Mouse (Mus musculus) heart, embryonic 15.5 days (tissue): Measurements from ENCODE around the gene Rbp1. TPM values are rescaled to one million over a fixed set of nuclear protein-coding genes. Genes with fewer than 3 reads are reported as not detected.

ENCODE experiments used
- ATAC-seq: fragments of 200-750 bp; cut with Nextera tagmentation; replicated peaks from 2 replicates; pipeline ENCODE4 v1.8.0; 2017; ENCODE audit warnings: low read depth, moderate TSS enrichment; ENCODE audit not compliant: insufficient number of reproducible peaks, insufficient read depth, low FRiP score
- H3K27ac ChIP-seq: fragments of 300-500 bp; sonication (generic); 2 replicates; pipeline ENCODE4 v1.5.1; 2015; ENCODE audit warnings: mild to moderate bottlenecking, inconsistent platforms
- H3K27me3 ChIP-seq: fragments of 300-500 bp; sonication (generic); 2 replicates; pipeline ENCODE4 v1.6.1; 2015; ENCODE audit warnings: inconsistent platforms
- H3K36me3 ChIP-seq: fragments of 300-500 bp; sonication (generic); 2 replicates; pipeline ENCODE4 v1.6.1; 2015; ENCODE audit warnings: mild to moderate bottlenecking, inconsistent platforms
- H3K4me1 ChIP-seq: fragments of 300-500 bp; sonication (generic); replicated peaks from 2 replicates; pipeline ENCODE4 v1.6.1; 2015; ENCODE audit warnings: inconsistent platforms
- H3K4me2 ChIP-seq: fragments of 300-500 bp; sonication (generic); 2 replicates; pipeline ENCODE4 v1.6.1; 2015; ENCODE audit warnings: inconsistent platforms, mild to moderate bottlenecking, moderate library complexity
- H3K4me3 ChIP-seq: fragments of 300-500 bp; sonication (generic); 2 replicates; pipeline ENCODE4 v1.5.1; 2015; ENCODE audit warnings: mild to moderate bottlenecking, inconsistent platforms
- H3K9ac ChIP-seq: fragments of 300-500 bp; sonication (generic); 2 replicates; pipeline ENCODE4 v1.6.1; 2015; ENCODE audit warnings: mild to moderate bottlenecking, inconsistent platforms
- H3K9me3 ChIP-seq: fragments of 300-500 bp; sonication (generic); replicated peaks from 2 replicates; pipeline ENCODE4 v1.6.1; 2016; ENCODE audit warnings: inconsistent platforms
- WGBS: fragments of 180-500 bp; shearing (Covaris S2); methylation state at CpG from one replicate; pipeline ENCODE4 v1.1.7; 2015; ENCODE audit warnings: mixed read lengths; 5-methylcytosine and 5-hydroxymethylcytosine counted together
- polyA plus RNA-seq: library from polyadenylated mRNA; unstranded; fragments of >200 nt; fragmentation: Nextera tagmentation; extraction: Ambion mirVana; gene quantifications from 2 replicates; pipeline ENCODE4 v1.2.1, GENCODE M21; 2015

Gene Rbp1
- polyA plus RNA-seq, 1 experiment from 2014 or later, result 53.7 TPM

- H3K4me1 ChIP-seq, result no peaks in the 10 kb centered on the region
- H3K4me3 ChIP-seq, result no peak overlapping the region
- H3K27ac ChIP-seq, result no peak overlapping the region
- H3K9ac ChIP-seq, result no peak overlapping the region
- 72% methylated on average over 13 of the region's 13 CpGs for WGBS
- no peaks in the 10 kb centered on the region for H3K27me3 ChIP-seq
- no peak for ATAC-seq
- no peak overlapping the region for H3K4me2 ChIP-seq
- no peaks in the 10 kb centered on the region for H3K36me3 ChIP-seq
- no peaks in the 10 kb centered on the region for H3K9me3 ChIP-seq
Observed at GRCm38 (mm10) chr9:98400185-98400894, 22.4 kb upstream of the Rbp1 start.

- ATAC-seq, result no peak
- Histone ChIP-seq H3K9me3 (no peaks in the 10 kb centered on the region), H3K4me3 (no peak overlapping the region), H3K36me3 (no peaks in the 10 kb centered on the region), H3K27me3 (no peaks in the 10 kb centered on the region), H3K4me2 (no peak overlapping the region), H3K4me1 (no peaks in the 10 kb centered on the region), H3K9ac (no peak overlapping the region), H3K27ac (no peak overlapping the region)
- WGBS, result 73% methylated on average over 5 of the region's 5 CpGs
Observed at GRCm38 (mm10) chr9:98401611-98402010, 21.1 kb upstream of the Rbp1 start.

GRCm38 (mm10) chr9:98407771-98408170, 15.0 kb upstream of the Rbp1 start:
- ATAC-seq, result no peak
- Histone ChIP-seq H3K27me3 (no peaks in the 10 kb centered on the region), H3K4me3 (no peak overlapping the region), H3K4me1 (no peaks in the 10 kb centered on the region), H3K27ac (no peak overlapping the region), H3K4me2 (no peak overlapping the region), H3K36me3 (no peaks in the 10 kb centered on the region), H3K9ac (no peak overlapping the region), H3K9me3 (no peaks in the 10 kb centered on the region)
- WGBS, result 77% methylated on average over 12 of the region's 12 CpGs

- WGBS, result 32% methylated on average over 3 of the region's 3 CpGs
- no peak overlapping the region for H3K4me3 ChIP-seq
- no peak overlapping the region for H3K4me2 ChIP-seq
- no peaks in the 10 kb centered on the region for H3K4me1 ChIP-seq
- no peaks in the 10 kb centered on the region for H3K9me3 ChIP-seq
- ATAC-seq, result no peak
- no peaks in the 10 kb centered on the region for H3K27me3 ChIP-seq
- H3K36me3 ChIP-seq, result no peaks in the 10 kb centered on the region
- H3K9ac ChIP-seq, result no peak overlapping the region
- no peak overlapping the region for H3K27ac ChIP-seq
Observed at GRCm38 (mm10) chr9:98409137-98409536, 13.6 kb upstream of the Rbp1 start.

- 76% methylated on average over 4 of the region's 4 CpGs for WGBS
- Histone ChIP-seq H3K9me3 (no peaks in the 10 kb centered on the region), H3K36me3 (no peaks in the 10 kb centered on the region), H3K4me3 (no peak overlapping the region), H3K9ac (no peak overlapping the region), H3K27me3 (no peaks in the 10 kb centered on the region), H3K4me2 (no peak overlapping the region), H3K27ac (no peak overlapping the region), H3K4me1 (no peaks in the 10 kb centered on the region)
- ATAC-seq, result no peak
Observed at GRCm38 (mm10) chr9:98415427-98415826, 7.3 kb upstream of the Rbp1 start.

GRCm38 (mm10) chr9:98417919-98418318, 4.8 kb upstream of the Rbp1 start:
- WGBS, result 41% methylated on average over 7 of the region's 7 CpGs
- ATAC-seq, result 0 out of 2 replicates have a peak, but pooled peaks have one; percentile 35
- H3K9ac ChIP-seq, result no peak overlapping the region

GRCm38 (mm10) chr9:98418346-98418745, 4.4 kb upstream of the Rbp1 start:
- Histone ChIP-seq H3K27me3 (no peaks in the 10 kb centered on the region), H3K9ac (no peak overlapping the region), H3K4me2 (no peak overlapping the region), H3K36me3 (no peaks in the 10 kb centered on the region), H3K9me3 (no peaks in the 10 kb centered on the region), H3K4me1 (no peaks in the 10 kb centered on the region), H3K4me3 (no peak overlapping the region), H3K27ac (no peak overlapping the region)
- 85% methylated on average over 3 of the region's 3 CpGs for WGBS
- ATAC-seq, result no peak

More at GRCm38 (mm10) chr9:98417919-98418318, 4.8 kb upstream of the Rbp1 start:
- Histone ChIP-seq H3K4me2 (no peak overlapping the region), H3K4me3 (no peak overlapping the region), H3K27ac (no peak overlapping the region), H3K27me3 (no peaks in the 10 kb centered on the region), H3K36me3 (no peaks in the 10 kb centered on the region), H3K4me1 (no peaks in the 10 kb centered on the region), H3K9me3 (no peaks in the 10 kb centered on the region)

GRCm38 (mm10) chr9:98420666-98421065, 2.1 kb upstream of the Rbp1 start:
- no peak for ATAC-seq
- H3K9me3 ChIP-seq, result no peaks in the 10 kb centered on the region
- no peak overlapping the region for H3K4me2 ChIP-seq
- H3K27ac ChIP-seq, result no peak overlapping the region
- peaks cover 10% of the 10 kb centered on the region; the same call in 1 of the 2 replicates for H3K27me3 ChIP-seq
- no peak overlapping the region for H3K9ac ChIP-seq
- H3K4me3 ChIP-seq, result no peak overlapping the region
- WGBS, result 61% methylated on average over 1 of the region's 1 CpGs
- H3K4me1 ChIP-seq, result peaks cover 7% of the 10 kb centered on the region
- H3K36me3 ChIP-seq, result no peaks in the 10 kb centered on the region

GRCm38 (mm10) chr9:98421903-98422302, 858 bp upstream of the Rbp1 start:
- H3K9ac ChIP-seq, result no peak overlapping the region
- H3K27me3 ChIP-seq, result peaks cover 12% of the 10 kb centered on the region; the same call in 1 of the 2 replicates
- no peak overlapping the region for H3K4me2 ChIP-seq
- H3K4me3 ChIP-seq, result no peak overlapping the region
- 49% methylated on average over 3 of the region's 3 CpGs for WGBS
- ATAC-seq, result no peak
- H3K27ac ChIP-seq, result no peak overlapping the region
- peaks cover 7% of the 10 kb centered on the region for H3K4me1 ChIP-seq
- no peaks in the 10 kb centered on the region for H3K36me3 ChIP-seq
- no peaks in the 10 kb centered on the region for H3K9me3 ChIP-seq

GRCm38 (mm10) chr9:98423691-98424090, 930 bp downstream of the Rbp1 start:
- H3K36me3 ChIP-seq, result no peaks in the 10 kb centered on the region
- H3K4me2 ChIP-seq, result peak overlapping the region; percentile 92; the same call in 1 of the 2 replicates
- H3K9me3 ChIP-seq, result no peaks in the 10 kb centered on the region
- peaks cover 16% of the 10 kb centered on the region for H3K4me1 ChIP-seq
- H3K9ac ChIP-seq, result no peak overlapping the region
- H3K27me3 ChIP-seq, result peaks cover 12% of the 10 kb centered on the region; the same call in 1 of the 2 replicates
- ATAC-seq, result no peak
- H3K4me3 ChIP-seq, result no peak overlapping the region
- no peak overlapping the region for H3K27ac ChIP-seq
- WGBS, result 20% methylated on average over 4 of the region's 4 CpGs

- Histone ChIP-seq H3K27me3 (peaks cover 12% of the 10 kb centered on the region; the same call in 1 of the 2 replicates), H3K27ac (no peak overlapping the region; the same call in 1 of the 2 replicates), H3K4me2 (peak overlapping the region; percentile 92), H3K9ac (no peak overlapping the region), H3K4me3 (peak overlapping the region; percentile 70), H3K9me3 (no peaks in the 10 kb centered on the region), H3K4me1 (peaks cover 21% of the 10 kb centered on the region), H3K36me3 (no peaks in the 10 kb centered on the region)
- ATAC-seq, result no peak
- WGBS, result 8% methylated on average over 8 of the region's 8 CpGs
Observed at GRCm38 (mm10) chr9:98424291-98424690, 1.5 kb downstream of the Rbp1 start.

GRCm38 (mm10) chr9:98424725-98425210, 2.0 kb downstream of the Rbp1 start:
- Histone ChIP-seq H3K9me3 (no peaks in the 10 kb centered on the region), H3K27me3 (peaks cover 12% of the 10 kb centered on the region; the same call in 1 of the 2 replicates), H3K4me1 (peaks cover 26% of the 10 kb centered on the region), H3K9ac (peak overlapping the region; percentile 67), H3K4me3 (peak overlapping the region; percentile 70), H3K27ac (peak overlapping the region; percentile 86), H3K4me2 (peak overlapping the region; percentile 92), H3K36me3 (no peaks in the 10 kb centered on the region)
- 0% methylated on average over 38 of the region's 42 CpGs for whole genome bisulfite sequencing
- peak; percentile 60 for ATAC-seq
